Mouse (Mus musculus): ENCODE measurements at regions not wholly inside any gene's neighbourhood (a gene's known extent, or its start where the extent isn't known, plus 50 kb on each side); places are given as distances from the start of the nearest gene placed in this dataset.

- no peaks in the 10 kb centered on the region for H3K36me3 ChIP-seq (ENCODE audit: control insufficient read depth, insufficient read depth)
- H3K4me2 ChIP-seq (ENCODE audit: low read length): no peak overlapping the region
- 16% methylated on average over 12 of the region's 12 CpGs for WGBS
- no peaks in the 10 kb centered on the region for H3K4me1 ChIP-seq (replicated peaks; ENCODE audit: control insufficient read depth, insufficient read depth, low read length)
- no peak overlapping the region for H3K4me3 ChIP-seq (replicated peaks; ENCODE audit: low read length)
- no peaks in the 10 kb centered on the region for H3K27me3 ChIP-seq (replicated peaks; ENCODE audit: control insufficient read depth, insufficient read depth, low read length)
- H3K9me3 ChIP-seq (ENCODE audit: control insufficient read depth, low read length): no peaks in the 10 kb centered on the region
- H3K27ac ChIP-seq (ENCODE audit: low read length): no peak overlapping the region
- H3K9ac ChIP-seq (replicated peaks; ENCODE audit: low read depth, low read length): no peak overlapping the region
- no peak for ATAC-seq
Observed at GRCm38 (mm10) chr4:84109771-84110503, 565.1 kb downstream of the Bnc2 start.

- no peak for ATAC-seq
- H3K4me3 ChIP-seq (replicated peaks; ENCODE audit: low read length): no peak overlapping the region
- WGBS: 84% methylated on average over 10 of the region's 10 CpGs
- H3K4me2 ChIP-seq (ENCODE audit: low read length): no peak overlapping the region
- H3K27ac ChIP-seq (ENCODE audit: low read length): no peak overlapping the region
- H3K27me3 ChIP-seq (replicated peaks; ENCODE audit: control insufficient read depth, insufficient read depth, low read length): no peaks in the 10 kb centered on the region
- H3K9me3 ChIP-seq (ENCODE audit: control insufficient read depth, low read length): no peaks in the 10 kb centered on the region
- H3K36me3 ChIP-seq (ENCODE audit: control insufficient read depth, insufficient read depth): no peaks in the 10 kb centered on the region
- H3K4me1 ChIP-seq (replicated peaks; ENCODE audit: control insufficient read depth, insufficient read depth, low read length): no peaks in the 10 kb centered on the region
- H3K9ac ChIP-seq (replicated peaks; ENCODE audit: low read depth, low read length): no peak overlapping the region
Observed at GRCm38 (mm10) chr4:84114162-84115040, 560.7 kb downstream of the Bnc2 start.

GRCm38 (mm10) chr4:84118284-84118919 is 556.7 kb downstream of the Bnc2 start:
- WGBS: 100% methylated on average over 2 of the region's 2 CpGs
- H3K27ac ChIP-seq (ENCODE audit: low read length): no peak overlapping the region
- no peak for ATAC-seq
- H3K9me3 ChIP-seq (ENCODE audit: control insufficient read depth, low read length): no peaks in the 10 kb centered on the region
- no peaks in the 10 kb centered on the region for H3K27me3 ChIP-seq (replicated peaks; ENCODE audit: control insufficient read depth, insufficient read depth, low read length)
- H3K4me2 ChIP-seq (ENCODE audit: low read length): no peak overlapping the region
- H3K4me3 ChIP-seq (replicated peaks; ENCODE audit: low read length): no peak overlapping the region
- no peak overlapping the region for H3K9ac ChIP-seq (replicated peaks; ENCODE audit: low read depth, low read length)
- H3K4me1 ChIP-seq (replicated peaks; ENCODE audit: control insufficient read depth, insufficient read depth, low read length): no peaks in the 10 kb centered on the region
- H3K36me3 ChIP-seq (ENCODE audit: control insufficient read depth, insufficient read depth): no peaks in the 10 kb centered on the region

- Histone ChIP-seq H3K27ac (ENCODE audit: low read length) (no peak overlapping the region), H3K9me3 (ENCODE audit: control insufficient read depth, low read length) (no peaks in the 10 kb centered on the region), H3K4me1 (replicated peaks; ENCODE audit: control insufficient read depth, insufficient read depth, low read length) (no peaks in the 10 kb centered on the region), H3K36me3 (ENCODE audit: control insufficient read depth, insufficient read depth) (no peaks in the 10 kb centered on the region), H3K27me3 (replicated peaks; ENCODE audit: control insufficient read depth, insufficient read depth, low read length) (no peaks in the 10 kb centered on the region), H3K4me2 (ENCODE audit: low read length) (no peak overlapping the region), H3K4me3 (replicated peaks; ENCODE audit: low read length) (no peak overlapping the region), H3K9ac (replicated peaks; ENCODE audit: low read depth, low read length) (no peak overlapping the region)
- ATAC-seq: no peak
- 33% methylated on average over 7 of the region's 7 CpGs for WGBS
Observed at GRCm38 (mm10) chr4:84119616-84120015, 555.5 kb downstream of the Bnc2 start.

- H3K27me3 ChIP-seq (replicated peaks; ENCODE audit: control insufficient read depth, insufficient read depth, low read length): no peaks in the 10 kb centered on the region
- no peak for ATAC-seq
- H3K9ac ChIP-seq (replicated peaks; ENCODE audit: low read depth, low read length): no peak overlapping the region
- 47% methylated on average over 7 of the region's 7 CpGs for WGBS
- no peaks in the 10 kb centered on the region for H3K9me3 ChIP-seq (ENCODE audit: control insufficient read depth, low read length)
- H3K4me3 ChIP-seq (replicated peaks; ENCODE audit: low read length): no peak overlapping the region
- H3K4me1 ChIP-seq (replicated peaks; ENCODE audit: control insufficient read depth, insufficient read depth, low read length): no peaks in the 10 kb centered on the region
- H3K4me2 ChIP-seq (ENCODE audit: low read length): no peak overlapping the region
- no peaks in the 10 kb centered on the region for H3K36me3 ChIP-seq (ENCODE audit: control insufficient read depth, insufficient read depth)
- H3K27ac ChIP-seq (ENCODE audit: low read length): no peak overlapping the region
Observed at GRCm38 (mm10) chr4:84120330-84120729, 554.7 kb downstream of the Bnc2 start.

GRCm38 (mm10) chr4:84121442-84121841 is 553.6 kb downstream of the Bnc2 start:
- Histone ChIP-seq H3K27ac (ENCODE audit: low read length) (no peak overlapping the region), H3K4me2 (ENCODE audit: low read length) (no peak overlapping the region)
- no peak for ATAC-seq

GRCm38 (mm10) chr4:84126400-84126799 is 548.7 kb downstream of the Bnc2 start:
- Histone ChIP-seq H3K9ac (replicated peaks; ENCODE audit: low read depth, low read length) (no peak overlapping the region), H3K9me3 (ENCODE audit: control insufficient read depth, low read length) (no peaks in the 10 kb centered on the region), H3K4me2 (ENCODE audit: low read length) (no peak overlapping the region), H3K27me3 (replicated peaks; ENCODE audit: control insufficient read depth, insufficient read depth, low read length) (no peaks in the 10 kb centered on the region), H3K4me1 (replicated peaks; ENCODE audit: control insufficient read depth, insufficient read depth, low read length) (no peaks in the 10 kb centered on the region), H3K36me3 (ENCODE audit: control insufficient read depth, insufficient read depth) (no peaks in the 10 kb centered on the region), H3K27ac (ENCODE audit: low read length) (no peak overlapping the region), H3K4me3 (replicated peaks; ENCODE audit: low read length) (no peak overlapping the region)
- no peak for ATAC-seq
- 44% methylated on average over 4 of the region's 4 CpGs for WGBS

More at GRCm38 (mm10) chr4:84121442-84121841, 553.6 kb downstream of the Bnc2 start:
- 68% methylated on average over 10 of the region's 10 CpGs for WGBS
- H3K4me1 ChIP-seq (replicated peaks; ENCODE audit: control insufficient read depth, insufficient read depth, low read length): no peaks in the 10 kb centered on the region
- H3K4me3 ChIP-seq (replicated peaks; ENCODE audit: low read length): no peak overlapping the region
- no peaks in the 10 kb centered on the region for H3K9me3 ChIP-seq (ENCODE audit: control insufficient read depth, low read length)
- no peaks in the 10 kb centered on the region for H3K36me3 ChIP-seq (ENCODE audit: control insufficient read depth, insufficient read depth)
- H3K27me3 ChIP-seq (replicated peaks; ENCODE audit: control insufficient read depth, insufficient read depth, low read length): no peaks in the 10 kb centered on the region
- no peak overlapping the region for H3K9ac ChIP-seq (replicated peaks; ENCODE audit: low read depth, low read length)

- Histone ChIP-seq H3K9ac (replicated peaks; ENCODE audit: low read depth, low read length) (no peak overlapping the region), H3K36me3 (ENCODE audit: control insufficient read depth, insufficient read depth) (no peaks in the 10 kb centered on the region), H3K27ac (ENCODE audit: low read length) (no peak overlapping the region), H3K4me3 (replicated peaks; ENCODE audit: low read length) (no peak overlapping the region), H3K9me3 (ENCODE audit: control insufficient read depth, low read length) (no peaks in the 10 kb centered on the region), H3K4me2 (ENCODE audit: low read length) (no peak overlapping the region), H3K27me3 (replicated peaks; ENCODE audit: control insufficient read depth, insufficient read depth, low read length) (no peaks in the 10 kb centered on the region), H3K4me1 (replicated peaks; ENCODE audit: control insufficient read depth, insufficient read depth, low read length) (no peaks in the 10 kb centered on the region)
- no peak for ATAC-seq
- WGBS: 75% methylated on average over 2 of the region's 2 CpGs
Observed at GRCm38 (mm10) chr4:84127380-84127779, 547.7 kb downstream of the Bnc2 start.

- no peaks in the 10 kb centered on the region for H3K27me3 ChIP-seq (replicated peaks; ENCODE audit: control insufficient read depth, insufficient read depth, low read length)
- H3K27ac ChIP-seq (ENCODE audit: low read length): no peak overlapping the region
- WGBS: 68% methylated on average over 7 of the region's 7 CpGs
- H3K4me1 ChIP-seq (replicated peaks; ENCODE audit: control insufficient read depth, insufficient read depth, low read length): no peaks in the 10 kb centered on the region
- H3K36me3 ChIP-seq (ENCODE audit: control insufficient read depth, insufficient read depth): no peaks in the 10 kb centered on the region
- no peak overlapping the region for H3K9ac ChIP-seq (replicated peaks; ENCODE audit: low read depth, low read length)
- no peak for ATAC-seq
- no peak overlapping the region for H3K4me3 ChIP-seq (replicated peaks; ENCODE audit: low read length)
- no peaks in the 10 kb centered on the region for H3K9me3 ChIP-seq (ENCODE audit: control insufficient read depth, low read length)
- no peak overlapping the region for H3K4me2 ChIP-seq (ENCODE audit: low read length)
Observed at GRCm38 (mm10) chr4:84130840-84131547, 544.1 kb downstream of the Bnc2 start.

Measured in forebrain, embryonic 16.5 days (tissue).